Mouse (Mus musculus): Measurements from ENCODE around the gene Tyw3.

Tyw3 gene

DNA sequence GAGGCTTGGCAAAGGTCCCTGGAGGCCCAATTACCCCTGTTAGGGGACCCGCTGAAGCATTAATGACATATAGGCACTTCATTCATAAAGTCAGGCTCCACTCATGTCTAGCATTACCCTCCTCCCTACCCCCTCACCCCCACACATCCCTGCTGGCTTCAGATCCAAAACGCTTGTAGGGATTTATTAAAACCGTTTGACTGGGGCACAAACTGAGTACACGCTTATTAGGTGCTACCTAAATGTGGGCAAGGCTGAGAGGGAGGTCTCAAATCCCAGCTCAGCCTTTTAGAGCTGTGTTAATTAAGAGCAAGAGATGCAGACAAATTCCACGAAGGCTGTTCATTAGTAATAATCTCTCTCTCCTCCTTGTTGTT is 45.9 kb downstream of the Tyw3 start:
- no peak for DNase-seq

DNA sequence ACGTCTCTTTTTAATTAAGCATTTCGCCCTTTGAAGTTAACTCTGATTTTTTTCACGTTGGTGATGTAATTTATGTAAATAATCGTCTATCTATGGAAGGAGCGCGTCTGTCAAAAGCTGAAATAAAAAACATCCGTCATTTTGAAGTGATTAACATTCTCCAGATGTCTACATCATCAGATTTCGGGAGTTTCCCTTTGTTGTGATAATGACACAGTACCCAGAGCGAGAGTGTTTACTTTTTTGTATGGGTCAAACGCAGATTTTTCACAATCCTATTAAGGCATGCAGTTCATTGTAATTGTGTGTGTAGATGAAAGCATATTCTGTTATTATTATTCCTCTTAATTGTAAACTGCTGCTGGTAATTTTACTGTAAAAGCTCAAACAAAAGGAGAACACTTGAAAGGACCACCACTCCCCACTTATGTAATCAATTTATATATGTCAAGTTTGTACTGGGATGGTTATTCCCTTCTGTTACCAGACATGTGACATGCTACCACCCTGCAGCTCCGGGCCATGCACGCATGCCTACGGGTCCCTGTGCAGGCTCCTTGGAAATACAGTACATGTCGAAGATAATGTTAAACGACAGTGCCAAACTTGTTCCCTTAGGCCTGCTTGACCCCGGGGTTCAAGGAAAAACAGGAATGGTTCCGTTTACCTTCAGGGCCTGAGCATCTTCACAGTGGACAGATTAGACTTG is 46.4 kb downstream of the Tyw3 start:
- DNase-seq = peak; percentile 74

DNA sequence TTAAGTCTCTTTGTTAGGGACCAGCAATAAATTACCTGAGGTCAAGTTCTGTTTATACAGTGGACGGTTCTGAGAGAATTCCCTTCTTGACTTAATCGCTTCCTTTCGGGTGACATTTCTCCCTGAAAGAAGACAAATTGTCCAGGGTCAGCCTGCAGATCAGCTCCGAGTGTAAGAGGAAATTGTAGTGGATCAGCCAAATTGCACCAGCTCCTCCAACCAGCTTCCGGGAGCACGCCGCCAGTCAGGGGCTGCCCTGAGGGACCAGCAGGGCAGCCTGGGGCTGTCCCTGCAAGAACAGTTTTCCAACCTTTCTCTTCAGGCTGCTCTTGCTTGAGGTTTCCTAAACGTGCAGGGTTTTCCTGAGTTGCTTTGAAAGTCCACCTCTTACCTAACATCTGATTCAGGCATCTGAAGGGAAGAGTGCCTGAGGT is 48.0 kb downstream of the Tyw3 start:
- DNase-seq = no peak

DNA sequence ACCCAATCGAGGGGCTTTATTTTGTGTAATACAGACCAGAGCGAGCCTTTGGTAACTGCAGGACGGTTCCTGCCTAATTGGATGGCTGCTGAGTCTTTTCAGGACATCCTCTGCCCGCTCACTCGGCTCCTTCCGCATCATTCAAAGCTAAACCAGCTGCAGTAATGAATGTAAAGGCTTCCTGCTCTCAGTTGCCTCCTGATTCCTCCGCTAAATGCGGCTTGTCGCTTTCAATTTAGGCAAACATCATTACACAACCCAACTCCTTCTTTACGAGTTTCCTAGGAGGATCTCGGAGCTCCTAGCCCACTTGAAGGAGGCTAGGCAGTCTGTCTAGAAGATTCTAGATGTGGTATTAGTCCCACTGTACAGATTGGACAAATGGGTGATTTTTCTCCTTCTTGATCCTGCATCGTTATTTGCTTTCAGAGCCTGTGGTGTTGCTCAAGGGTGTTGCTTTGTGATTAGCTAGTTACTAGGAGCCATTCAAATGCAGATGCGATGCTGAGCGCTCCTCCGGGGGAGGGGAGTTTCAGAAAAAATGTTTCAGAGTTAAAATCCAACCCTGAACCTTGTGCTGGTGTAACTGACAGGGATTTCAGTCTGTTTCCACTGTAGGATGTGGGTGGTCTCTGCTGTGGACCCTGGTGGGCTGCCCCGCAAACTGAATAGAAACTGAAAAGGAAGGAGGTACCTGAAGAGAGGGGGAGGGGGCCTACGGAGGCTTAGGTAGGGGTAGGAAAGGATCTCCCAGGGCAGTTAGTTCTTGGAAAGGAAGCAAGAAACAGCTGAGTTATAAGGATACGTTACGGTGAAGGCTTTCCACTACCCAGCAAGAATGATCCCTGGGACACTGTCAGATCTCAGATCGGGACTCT is 49.1 kb downstream of the Tyw3 start:
- peak; percentile 76 for DNase-seq

DNA sequence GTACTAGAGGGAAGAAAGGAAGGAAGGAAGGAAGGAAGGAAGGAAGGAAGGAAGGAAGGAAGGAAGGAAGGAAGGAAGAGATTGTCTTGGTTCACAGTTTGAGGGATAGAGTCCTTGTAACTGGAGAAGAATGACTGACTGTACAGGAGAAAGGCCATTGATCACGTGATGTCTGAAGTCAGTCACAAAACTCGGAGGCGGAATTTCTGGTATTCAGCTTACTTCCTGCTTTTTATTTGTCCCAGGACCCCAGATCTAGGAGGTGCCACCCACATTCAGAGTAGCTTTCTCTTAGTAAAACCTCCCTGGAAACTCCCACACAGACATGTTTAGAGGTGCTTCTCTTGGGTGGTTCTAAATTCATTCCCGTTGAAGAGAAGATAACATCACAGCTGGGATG is 50.7 kb downstream of the Tyw3 start:
- no peak for DNase-seq

DNA sequence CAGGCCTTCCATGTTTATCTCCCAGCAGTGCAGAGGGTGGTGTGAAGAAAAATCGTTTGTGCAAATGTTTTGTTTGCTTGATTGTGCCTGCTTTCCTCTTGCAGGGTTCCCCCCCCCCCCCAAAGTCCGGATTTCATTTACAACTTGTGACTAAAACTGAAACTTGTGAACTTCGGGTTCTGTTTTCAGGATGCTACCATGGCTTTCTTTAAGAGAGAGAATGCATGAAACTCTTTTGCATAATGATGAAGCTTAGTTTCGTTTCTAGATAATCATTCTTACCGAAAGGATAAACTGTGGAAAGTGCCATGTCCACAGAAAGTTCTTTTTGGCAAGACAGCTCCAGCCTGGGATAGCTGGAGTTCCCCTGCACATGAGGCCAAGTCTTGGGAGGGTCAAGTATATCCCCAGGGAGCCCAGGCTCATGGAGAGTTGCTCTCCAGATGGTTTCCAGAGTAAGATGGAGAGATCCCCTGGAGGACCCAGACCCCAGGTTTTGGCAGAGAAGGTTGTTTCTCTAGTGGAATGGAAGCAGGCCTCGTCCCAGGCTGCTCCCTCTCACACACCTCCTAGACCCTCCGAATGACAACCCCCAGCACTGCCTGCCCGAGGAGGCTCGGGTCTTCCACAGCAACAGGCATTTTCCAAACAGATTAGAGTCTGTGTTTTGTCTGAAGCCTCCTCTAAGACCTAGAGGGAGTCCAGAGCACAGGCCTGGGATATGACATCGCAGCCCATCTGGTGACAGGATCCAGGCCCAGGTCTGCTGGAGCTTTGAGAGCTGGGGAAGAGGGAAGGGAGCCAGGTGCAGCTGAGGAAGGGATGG is 56.6 kb downstream of the Tyw3 start:
- peak; percentile 97 for DNase-seq

DNA sequence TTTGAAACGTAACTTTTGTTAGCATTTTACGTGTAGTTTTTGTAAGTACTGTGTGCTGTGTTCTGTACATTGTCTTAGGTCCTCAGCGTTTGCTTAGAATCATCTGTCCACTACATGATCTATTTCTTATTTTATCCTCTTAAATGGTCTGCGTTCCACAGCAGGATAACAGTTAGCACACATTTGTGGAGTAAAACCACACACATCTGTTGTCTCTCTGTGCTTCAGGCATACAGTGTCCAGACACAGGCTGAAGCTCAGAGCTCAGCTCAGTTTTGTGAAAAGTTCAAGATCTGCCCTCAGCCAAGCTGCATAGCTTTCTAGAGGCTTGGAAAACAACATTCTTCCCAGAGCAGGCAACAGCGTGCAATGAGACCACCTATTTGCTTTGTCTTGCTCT is 60.8 kb downstream of the Tyw3 start:
- DNase-seq = no peak

DNA sequence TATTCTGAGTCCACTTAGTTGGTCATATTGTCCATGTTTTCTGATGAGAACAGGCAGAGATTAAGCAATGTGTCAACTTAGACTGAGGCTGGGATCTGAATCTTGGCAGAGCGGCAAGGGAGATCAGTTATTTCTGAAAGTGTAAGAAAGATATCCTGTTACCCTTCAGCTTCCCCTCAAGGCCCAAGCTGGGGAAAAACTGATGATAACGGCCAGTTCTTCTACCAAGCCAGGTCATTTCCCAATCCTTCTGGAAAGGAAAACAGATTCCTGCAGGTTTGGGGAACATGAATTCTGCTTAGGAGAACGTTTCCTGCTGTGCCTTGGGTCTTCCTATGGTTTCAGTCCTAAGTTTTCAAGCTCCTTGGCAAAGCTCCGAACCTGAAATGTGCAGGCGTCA is 63.7 kb downstream of the Tyw3 start:
- peak; percentile 94 for DNase-seq

DNA sequence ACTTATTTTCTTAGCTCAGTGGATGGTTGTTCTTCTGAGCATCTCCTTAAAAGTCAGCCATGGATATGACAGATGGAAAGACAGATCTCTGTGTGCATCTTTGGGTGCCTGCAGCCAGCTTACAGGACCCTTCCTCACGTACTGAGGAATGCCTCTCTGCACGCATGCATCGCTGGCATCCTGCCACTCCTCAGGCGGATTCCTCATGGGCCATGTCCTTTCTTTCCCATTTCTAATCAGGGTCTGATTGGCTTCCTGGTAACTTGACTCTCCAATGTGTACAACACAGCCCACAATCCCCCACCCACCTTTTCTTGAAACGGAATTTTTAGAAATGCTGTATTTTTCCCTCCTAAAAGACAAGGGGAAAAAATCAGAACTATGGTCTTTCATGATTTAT is 67.9 kb downstream of the Tyw3 start:
- no peak for DNase-seq

DNA sequence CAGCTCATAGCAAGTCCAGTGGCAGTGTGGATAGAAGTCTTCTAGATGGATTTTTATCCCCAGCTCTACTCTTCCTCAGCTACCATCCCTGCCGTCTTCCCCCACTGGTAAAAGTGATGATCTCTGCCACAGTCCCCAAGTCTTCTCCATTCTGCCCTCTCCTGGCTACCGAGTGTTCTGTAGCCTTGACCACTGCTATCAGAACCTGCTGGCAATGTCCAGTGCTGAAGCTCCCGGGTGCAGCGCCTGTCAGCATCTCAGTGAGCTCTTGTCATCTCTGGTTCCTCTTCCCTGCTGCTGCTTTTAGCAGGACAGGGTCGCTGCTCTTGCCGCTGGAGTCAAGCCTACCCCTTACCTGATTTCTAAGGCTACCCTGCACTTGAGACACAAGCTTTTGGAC is 70.3 kb downstream of the Tyw3 start:
- no peak for DNase-seq

Data from heart, adult 11 months (tissue).